Mouse (Mus musculus): ENCODE results near the gene Lsg1. TPM values are rescaled to one million over a fixed set of nuclear protein-coding genes. Genes with fewer than 3 reads are reported as not detected.
A peak's percentile ranks its signal among the peaks of the same experiment; 100 is the strongest.

The Lsg1 gene
- polyA plus RNA-seq, 1 experiment from 2014 or later = 59.1 TPM

DNA sequence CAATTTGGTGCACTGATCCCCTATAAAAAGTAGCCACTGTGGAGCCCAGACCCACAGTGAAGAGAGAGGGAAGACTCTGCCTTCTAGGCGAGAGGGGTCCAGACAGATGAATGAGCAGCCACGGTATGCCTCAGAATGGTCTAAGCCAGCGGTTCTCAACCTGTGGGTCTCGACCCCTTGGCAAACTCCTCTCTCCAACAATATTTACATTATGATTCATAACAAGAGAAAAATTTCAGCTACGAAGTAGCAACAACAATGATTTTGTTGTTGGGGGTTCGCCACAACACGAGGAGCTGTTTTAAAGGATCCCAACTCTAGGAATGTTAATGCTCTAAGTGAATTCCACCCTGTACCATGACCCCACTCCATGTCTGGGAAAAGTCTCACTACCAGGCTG, 25.7 kb upstream of the Lsg1 start:
- Histone ChIP-seq H3K4me3 (replicated peaks) (no peak overlapping the region), H3K27ac (replicated peaks) (no peak overlapping the region), H3K9ac (no peak overlapping the region), H3K4me2 (replicated peaks) (no peak overlapping the region), H3K27me3 (no peaks in the 10 kb centered on the region), H3K4me1 (no peaks in the 10 kb centered on the region), H3K36me3 (no peaks in the 10 kb centered on the region), H3K9me3 (replicated peaks) (no peaks in the 10 kb centered on the region)
- WGBS = 73% methylated on average over 7 of the region's 7 CpGs
- ATAC-seq (ENCODE audit: insufficient number of reproducible peaks, low FRiP score, low TSS enrichment, low read depth) = no peak

DNA sequence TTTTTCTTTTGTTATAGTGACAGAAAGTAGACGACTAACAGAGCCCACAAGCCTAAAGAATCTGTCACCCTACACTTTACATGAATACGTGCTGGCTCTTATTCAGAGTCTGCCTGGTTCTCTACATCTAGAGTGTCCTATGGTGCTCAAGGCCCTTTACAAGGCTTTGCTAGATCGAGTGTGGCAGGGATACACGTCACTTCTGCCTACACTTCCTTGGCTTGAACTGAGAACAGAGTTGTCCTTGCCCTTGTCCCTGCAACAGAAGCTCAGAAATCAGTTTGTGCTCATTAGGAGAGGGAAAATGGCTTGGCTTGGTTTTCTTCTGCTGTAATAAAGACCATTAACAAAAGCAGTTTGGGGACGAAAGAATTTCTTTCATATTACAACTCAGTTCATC, 23.9 kb upstream of the Lsg1 start:
- H3K9me3 ChIP-seq (replicated peaks) = no peaks in the 10 kb centered on the region
- WGBS = 79% methylated on average over 5 of the region's 5 CpGs
- ATAC-seq (ENCODE audit: insufficient number of reproducible peaks, low FRiP score, low TSS enrichment, low read depth) = no peak
- H3K4me2 ChIP-seq (replicated peaks) = no peak overlapping the region
- H3K4me3 ChIP-seq (replicated peaks) = no peak overlapping the region
- H3K9ac ChIP-seq = no peak overlapping the region
- no peaks in the 10 kb centered on the region for H3K36me3 ChIP-seq
- H3K27me3 ChIP-seq = no peaks in the 10 kb centered on the region
- 0 out of 2 replicates have a peak, but pooled peaks cover under 1% of the 10 kb centered on the region for H3K4me1 ChIP-seq
- H3K27ac ChIP-seq (replicated peaks) = no peak overlapping the region

DNA sequence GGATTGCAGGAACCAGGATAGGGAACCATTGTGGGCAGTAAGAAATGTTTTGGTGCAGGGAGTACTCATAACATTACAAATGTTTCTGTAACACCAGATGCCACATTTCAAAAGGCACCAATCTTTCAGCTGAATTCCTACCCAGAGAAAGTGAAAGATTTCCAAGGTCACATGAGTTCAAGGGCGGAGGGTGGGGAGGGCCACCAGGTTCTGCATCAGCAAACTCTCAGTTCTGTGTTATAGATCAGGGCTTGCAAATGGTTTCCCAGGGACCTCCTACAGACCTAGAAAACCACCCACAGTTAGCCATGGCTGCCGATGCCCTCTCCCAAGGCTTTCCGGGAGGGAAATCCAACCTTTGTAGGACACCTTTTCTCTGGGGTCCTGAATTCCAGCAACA, 20.5 kb upstream of the Lsg1 start:
- no peak overlapping the region for H3K4me3 ChIP-seq (replicated peaks)
- ATAC-seq (ENCODE audit: insufficient number of reproducible peaks, low FRiP score, low TSS enrichment, low read depth) = no peak
- no peak overlapping the region for H3K27ac ChIP-seq (replicated peaks)
- no peak overlapping the region for H3K4me2 ChIP-seq (replicated peaks)
- no peak overlapping the region for H3K9ac ChIP-seq
- no peaks in the 10 kb centered on the region for H3K9me3 ChIP-seq (replicated peaks)
- H3K4me1 ChIP-seq = peaks cover 35% of the 10 kb centered on the region
- WGBS = 81% methylated on average over 3 of the region's 3 CpGs
- no peaks in the 10 kb centered on the region for H3K27me3 ChIP-seq
- no peaks in the 10 kb centered on the region for H3K36me3 ChIP-seq

DNA sequence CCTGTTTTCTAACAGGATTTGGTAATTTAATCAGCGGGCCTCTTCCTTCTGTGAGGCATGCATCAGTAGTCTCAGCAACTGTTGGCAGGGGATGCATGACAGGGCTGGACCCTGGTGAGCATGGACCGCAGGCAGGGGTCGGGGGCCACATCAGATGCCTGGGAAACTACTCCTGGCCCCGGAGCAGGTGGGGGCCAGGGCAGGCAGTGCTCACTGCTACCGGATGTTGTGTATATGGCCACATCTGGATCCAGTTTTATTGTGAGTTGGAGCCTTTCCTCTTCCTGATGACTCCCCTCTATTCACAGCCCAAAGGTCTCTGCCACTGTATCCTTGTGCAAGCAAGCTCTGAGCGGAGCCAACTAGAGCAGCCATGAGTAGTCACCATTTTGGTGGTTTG, 18.1 kb upstream of the Lsg1 start:
- peaks cover 15% of the 10 kb centered on the region for H3K27me3 ChIP-seq
- no peak for ATAC-seq (ENCODE audit: insufficient number of reproducible peaks, low FRiP score, low TSS enrichment, low read depth)
- WGBS = 27% methylated on average over 6 of the region's 6 CpGs
- H3K4me2 ChIP-seq (replicated peaks) = no peak overlapping the region
- no peaks in the 10 kb centered on the region for H3K36me3 ChIP-seq
- H3K9ac ChIP-seq = no peak overlapping the region
- H3K4me3 ChIP-seq (replicated peaks) = no peak overlapping the region
- H3K27ac ChIP-seq (replicated peaks) = no peak overlapping the region
- no peaks in the 10 kb centered on the region for H3K9me3 ChIP-seq (replicated peaks)
- H3K4me1 ChIP-seq = peaks cover 58% of the 10 kb centered on the region

DNA sequence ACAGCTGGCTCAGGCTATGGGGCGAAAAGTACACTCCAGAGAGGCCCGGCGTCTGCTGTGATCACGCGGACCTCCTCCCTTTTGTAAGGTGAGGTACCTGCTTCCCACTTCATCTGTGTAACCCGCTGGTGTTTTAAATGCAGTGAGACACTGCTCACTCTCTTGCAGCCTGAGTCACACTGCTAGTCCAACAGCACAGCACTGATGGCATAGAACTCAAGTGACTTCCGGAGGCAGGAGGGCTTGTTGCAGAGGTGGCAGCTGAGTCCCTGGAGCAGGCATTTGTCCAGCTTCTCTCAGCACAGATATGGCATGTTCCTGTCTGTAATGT, 17.4 kb upstream of the Lsg1 start:
- no peaks in the 10 kb centered on the region for H3K9me3 ChIP-seq (replicated peaks)
- H3K9ac ChIP-seq = no peak overlapping the region
- H3K4me3 ChIP-seq (replicated peaks) = no peak overlapping the region
- ATAC-seq (ENCODE audit: insufficient number of reproducible peaks, low FRiP score, low TSS enrichment, low read depth) = no peak
- H3K27ac ChIP-seq (replicated peaks) = no peak overlapping the region
- no peak overlapping the region for H3K4me2 ChIP-seq (replicated peaks)
- no peaks in the 10 kb centered on the region for H3K36me3 ChIP-seq
- H3K27me3 ChIP-seq = peaks cover 17% of the 10 kb centered on the region
- WGBS = 63% methylated on average over 7 of the region's 7 CpGs
- H3K4me1 ChIP-seq = peaks cover 61% of the 10 kb centered on the region

DNA sequence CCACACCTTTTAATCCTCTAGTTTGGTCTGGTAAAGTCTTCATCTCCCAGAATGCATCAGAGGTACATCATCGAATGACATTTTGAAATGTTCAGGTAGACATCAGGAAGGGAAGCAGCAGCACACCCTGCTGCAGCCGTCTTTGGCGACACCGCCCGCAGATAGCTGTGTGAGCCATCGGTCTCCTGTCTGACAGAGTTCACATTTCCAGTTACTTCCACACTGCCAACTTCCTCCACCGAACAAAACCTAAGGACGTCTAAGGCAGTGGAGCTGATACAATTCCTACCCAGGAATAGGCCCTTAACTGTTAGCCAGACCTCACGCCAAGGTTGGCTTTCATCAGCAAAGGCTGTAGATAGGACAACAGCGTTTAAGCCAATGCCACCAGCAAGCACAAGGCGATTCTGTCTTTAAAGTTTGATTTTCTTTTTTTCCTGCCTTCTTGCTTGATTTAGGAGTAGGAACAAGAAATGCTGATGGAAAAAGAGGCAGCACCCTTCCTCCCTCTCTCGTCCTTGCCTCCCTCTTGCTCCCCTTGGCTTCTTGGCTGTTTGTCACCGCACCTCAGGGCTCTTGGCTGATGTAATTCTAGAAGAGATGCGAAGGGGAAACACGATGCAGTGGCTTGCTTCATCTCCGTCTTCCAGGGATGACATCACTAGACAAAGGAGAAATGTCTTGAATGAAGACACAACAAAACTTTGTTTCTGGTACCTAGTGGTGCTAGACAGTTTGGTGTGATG, 16.8 kb upstream of the Lsg1 start:
- Histone ChIP-seq H3K27ac (replicated peaks) (peak overlapping the region; percentile 76; the same call in 1 of the 2 replicates), H3K9me3 (replicated peaks) (no peaks in the 10 kb centered on the region), H3K4me1 (peaks cover 61% of the 10 kb centered on the region), H3K4me3 (replicated peaks) (no peak overlapping the region), H3K9ac (no peak overlapping the region), H3K4me2 (replicated peaks) (no peak overlapping the region), H3K36me3 (no peaks in the 10 kb centered on the region), H3K27me3 (peaks cover 17% of the 10 kb centered on the region)
- ATAC-seq (ENCODE audit: insufficient number of reproducible peaks, low FRiP score, low TSS enrichment, low read depth) = no peak
- 59% methylated on average over 16 of the region's 16 CpGs for WGBS

DNA sequence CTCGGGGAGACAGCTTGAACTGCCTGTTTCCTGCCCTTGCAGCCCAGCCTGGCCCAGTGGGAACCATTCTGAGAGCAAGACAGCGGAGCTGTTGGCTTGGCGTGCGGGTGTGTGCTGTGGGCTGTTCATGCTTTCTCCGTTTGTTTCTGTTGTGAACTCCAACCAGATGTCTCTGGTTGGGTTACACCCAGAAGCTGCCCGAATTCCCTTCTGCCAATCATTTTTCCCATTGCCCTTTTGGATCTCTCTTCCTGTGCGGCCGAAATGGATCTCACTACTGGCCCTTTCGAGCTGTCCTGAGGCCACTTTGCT, 16.1 kb upstream of the Lsg1 start:
- no peak overlapping the region for H3K4me3 ChIP-seq (replicated peaks)
- no peaks in the 10 kb centered on the region for H3K36me3 ChIP-seq
- no peaks in the 10 kb centered on the region for H3K9me3 ChIP-seq (replicated peaks)
- H3K9ac ChIP-seq = no peak overlapping the region
- H3K27me3 ChIP-seq = peaks cover 17% of the 10 kb centered on the region
- H3K4me1 ChIP-seq = peaks cover 61% of the 10 kb centered on the region
- peak overlapping the region; percentile 27 for H3K4me2 ChIP-seq (replicated peaks)
- peak overlapping the region; percentile 76 for H3K27ac ChIP-seq (replicated peaks)
- ATAC-seq (ENCODE audit: insufficient number of reproducible peaks, low FRiP score, low TSS enrichment, low read depth) = no peak
- 22% methylated on average over 9 of the region's 9 CpGs for WGBS

DNA sequence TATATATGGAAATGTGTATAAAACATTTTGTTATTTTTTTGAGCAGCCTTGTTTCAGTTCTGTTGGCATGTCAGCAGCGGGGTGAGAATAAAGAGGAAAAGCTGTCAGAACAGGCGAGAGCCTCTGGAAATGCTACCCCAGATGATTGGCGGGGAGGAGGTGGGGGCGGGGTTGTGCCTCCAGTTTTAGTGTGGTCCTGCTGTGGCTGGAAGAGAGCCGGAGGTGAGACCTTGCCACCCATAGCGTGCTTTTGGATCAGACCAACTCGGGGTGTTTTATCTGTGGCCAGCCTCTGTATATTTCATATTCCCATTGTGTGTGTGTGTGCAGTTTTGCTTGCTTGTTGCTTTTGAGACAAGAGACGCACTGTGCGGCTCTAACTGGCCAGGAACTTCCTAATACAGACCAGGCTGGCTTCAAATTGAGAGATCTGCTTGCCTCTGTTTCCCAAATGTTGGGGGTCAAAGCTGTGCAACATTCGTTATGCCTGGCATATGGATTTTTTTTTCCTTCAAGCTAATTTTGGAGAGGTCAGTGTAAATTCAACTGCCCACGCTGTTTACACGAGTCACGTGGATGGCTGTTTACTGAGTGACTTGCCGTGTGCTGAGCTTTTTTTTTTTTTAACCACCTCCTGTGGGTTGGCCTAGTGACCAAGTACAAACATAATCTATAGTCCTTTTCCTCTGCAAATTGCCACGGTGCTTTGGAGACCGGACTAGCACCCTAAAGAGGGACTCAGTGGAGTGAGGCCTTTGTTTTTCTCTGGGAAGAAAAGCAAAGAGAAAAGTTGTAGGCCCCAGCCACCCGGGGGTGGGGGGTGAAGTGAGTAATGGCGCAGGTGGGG, 15.5 kb upstream of the Lsg1 start:
- WGBS = 35% methylated on average over 18 of the region's 18 CpGs
- ATAC-seq (ENCODE audit: insufficient number of reproducible peaks, low FRiP score, low TSS enrichment, low read depth) = no peak
- Histone ChIP-seq H3K9me3 (replicated peaks) (no peaks in the 10 kb centered on the region), H3K4me1 (peaks cover 61% of the 10 kb centered on the region), H3K4me2 (replicated peaks) (peak overlapping the region; percentile 27), H3K27me3 (peaks cover 17% of the 10 kb centered on the region), H3K36me3 (no peaks in the 10 kb centered on the region), H3K4me3 (replicated peaks) (peak overlapping the region; percentile 67; the same call in 1 of the 2 replicates), H3K27ac (replicated peaks) (peak overlapping the region; percentile 76), H3K9ac (no peak overlapping the region)

DNA sequence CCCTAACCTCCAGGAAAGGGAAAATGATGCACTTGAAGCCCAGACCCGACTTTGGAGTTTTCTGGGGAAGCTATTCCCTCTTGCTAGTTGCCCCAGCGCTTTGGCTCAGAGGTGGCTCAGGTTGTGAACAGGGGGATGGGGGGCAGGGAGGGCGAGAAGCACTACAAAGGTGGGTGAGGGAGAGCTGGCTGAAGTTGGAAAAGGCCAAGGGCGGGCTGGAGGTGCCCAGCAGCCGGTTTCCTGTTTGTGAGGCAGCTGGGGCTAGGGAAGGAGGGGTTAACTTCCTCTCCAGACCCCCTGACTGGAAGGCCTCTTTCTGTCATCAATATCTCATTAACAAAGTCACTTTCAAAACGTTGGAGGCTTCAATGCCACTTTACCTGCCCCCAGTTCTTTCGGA, 14.6 kb upstream of the Lsg1 start:
- WGBS = 25% methylated on average over 7 of the region's 7 CpGs

DNA sequence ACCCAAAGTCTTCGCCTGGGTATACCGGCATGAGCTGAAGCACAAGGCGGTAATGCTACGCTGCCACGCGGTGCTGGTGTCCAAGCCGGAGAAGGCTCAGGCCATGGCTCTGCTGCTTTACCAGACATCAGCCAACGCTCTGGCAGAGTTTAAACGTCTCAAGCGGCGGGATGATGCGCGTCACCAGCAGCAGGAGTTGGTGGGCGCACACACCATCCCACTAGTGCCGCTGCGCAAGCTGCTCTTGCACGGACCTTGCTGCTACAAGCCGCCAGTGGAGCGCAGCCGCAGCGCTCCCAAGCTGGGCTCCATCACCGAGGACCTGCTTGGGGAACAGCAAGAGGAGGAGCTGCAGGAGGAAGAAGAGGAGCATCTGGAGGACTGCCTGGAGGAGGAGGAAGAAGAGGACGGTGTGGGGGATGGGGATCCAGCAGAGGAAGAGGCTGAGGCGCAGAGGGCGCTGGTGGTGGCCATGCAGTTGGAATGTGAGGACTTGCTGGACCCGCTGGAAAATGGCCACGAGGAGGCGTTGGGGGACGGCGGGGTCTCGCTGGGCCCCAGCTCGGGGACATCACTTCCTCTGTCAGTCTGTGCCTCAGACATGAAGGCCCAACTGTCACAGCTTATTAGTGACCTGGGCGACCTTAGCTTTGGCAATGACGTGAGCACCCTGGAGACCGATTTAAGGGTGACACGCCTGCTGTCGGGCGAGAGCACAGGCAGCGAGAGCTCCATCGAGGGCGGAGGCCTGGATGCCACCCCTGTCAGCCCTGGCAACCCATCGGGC, 13.8 kb upstream of the Lsg1 start:
- Histone ChIP-seq H3K27ac (replicated peaks) (peak overlapping the region; percentile 71), H3K9me3 (replicated peaks) (no peaks in the 10 kb centered on the region), H3K4me3 (replicated peaks) (peak overlapping the region; percentile 67), H3K9ac (peak overlapping the region; percentile 58), H3K36me3 (no peaks in the 10 kb centered on the region), H3K4me2 (replicated peaks) (peak overlapping the region; percentile 88), H3K4me1 (peaks cover 65% of the 10 kb centered on the region), H3K27me3 (peaks cover 22% of the 10 kb centered on the region)
- WGBS = 11% methylated on average over 42 of the region's 42 CpGs
- ATAC-seq (ENCODE audit: insufficient number of reproducible peaks, low FRiP score, low TSS enrichment, low read depth) = no peak

More for the DNA sequence above, 14.6 kb upstream of the Lsg1 start:
- H3K9ac ChIP-seq = peak overlapping the region; percentile 9; the same call in 1 of the 2 replicates
- H3K4me2 ChIP-seq (replicated peaks) = peak overlapping the region; percentile 88
- no peak for ATAC-seq (ENCODE audit: insufficient number of reproducible peaks, low FRiP score, low TSS enrichment, low read depth)
- no peaks in the 10 kb centered on the region for H3K9me3 ChIP-seq (replicated peaks)
- peaks cover 65% of the 10 kb centered on the region for H3K4me1 ChIP-seq
- H3K27ac ChIP-seq (replicated peaks) = peak overlapping the region; percentile 58
- H3K4me3 ChIP-seq (replicated peaks) = peak overlapping the region; percentile 67
- no peaks in the 10 kb centered on the region for H3K36me3 ChIP-seq
- H3K27me3 ChIP-seq = peaks cover 22% of the 10 kb centered on the region

DNA sequence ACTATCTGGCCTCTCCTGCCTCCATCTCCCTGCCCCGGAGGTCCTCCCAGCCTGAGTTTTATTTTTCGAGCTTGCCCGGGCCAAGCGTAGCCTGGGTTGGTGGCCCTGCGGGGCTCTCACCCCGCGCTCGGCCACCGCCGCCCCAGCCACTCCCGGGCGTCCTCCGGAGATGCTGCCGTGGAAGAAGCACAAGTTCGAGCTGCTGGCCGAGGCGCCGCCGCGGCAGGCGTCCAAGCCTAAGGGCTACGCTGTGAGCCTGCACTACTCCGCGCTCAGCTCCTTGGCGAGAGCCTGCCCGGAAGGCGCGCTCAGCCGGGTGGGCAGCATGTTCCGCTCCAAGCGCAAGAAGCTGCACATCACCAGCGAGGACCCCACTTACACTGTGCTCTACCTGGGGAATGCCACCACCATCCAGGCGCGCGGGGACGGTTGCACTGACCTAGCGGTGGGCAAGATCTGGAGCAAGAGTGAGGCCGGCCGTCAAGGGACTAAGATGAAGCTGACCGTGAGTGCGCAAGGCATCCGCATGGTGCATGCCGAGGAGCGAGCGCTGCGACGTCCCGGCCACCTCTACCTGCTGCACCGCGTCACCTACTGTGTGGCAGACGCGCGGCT, 13.1 kb upstream of the Lsg1 start:
- ATAC-seq (ENCODE audit: insufficient number of reproducible peaks, low FRiP score, low TSS enrichment, low read depth) = 0 out of 2 replicates have a peak, but pooled peaks have one; percentile 12
- Histone ChIP-seq H3K9ac (peak overlapping the region; percentile 58), H3K4me3 (replicated peaks) (peak overlapping the region; percentile 67), H3K27ac (replicated peaks) (peak overlapping the region; percentile 71; the same call in 1 of the 2 replicates), H3K4me1 (peaks cover 58% of the 10 kb centered on the region), H3K4me2 (replicated peaks) (peak overlapping the region; percentile 88), H3K36me3 (no peaks in the 10 kb centered on the region), H3K9me3 (replicated peaks) (no peaks in the 10 kb centered on the region), H3K27me3 (peaks cover 28% of the 10 kb centered on the region)
- under 1% methylated on average over 53 of the region's 53 CpGs for WGBS
